Mouse (Mus musculus) lung, embryonic 15.5 days (tissue): ENCODE results near the gene Me3. TPM values are rescaled to one million over a fixed set of nuclear protein-coding genes. Genes with fewer than 3 reads are reported as not detected.

ENCODE experiments used
- ATAC-seq: fragments of 200-750 bp; cut with Nextera tagmentation; 2 replicates; pipeline ENCODE4 v1.8.0; 2017; ENCODE audit warnings: moderate number of reproducible peaks, borderline replicate concordance; ENCODE audit not compliant: low FRiP score, low TSS enrichment; ENCODE audit errors: extremely low read depth
- H3K27ac ChIP-seq: fragments of 300-500 bp; sonication (generic); 2 replicates; pipeline ENCODE4 v1.5.1; 2015; ENCODE audit warnings: moderate library complexity, mild to moderate bottlenecking, inconsistent platforms
- H3K27me3 ChIP-seq: fragments of 300-500 bp; sonication (generic); 2 replicates; pipeline ENCODE4 v1.6.1; 2015; ENCODE audit warnings: inconsistent platforms
- H3K36me3 ChIP-seq: fragments of 300-500 bp; sonication (generic); 2 replicates; pipeline ENCODE4 v1.6.1; 2015; ENCODE audit warnings: inconsistent platforms
- H3K4me1 ChIP-seq: fragments of 300-500 bp; sonication (generic); 2 replicates; pipeline ENCODE4 v1.6.1; 2015; ENCODE audit warnings: inconsistent platforms
- H3K4me2 ChIP-seq: fragments of 300-500 bp; sonication (generic); 2 replicates; pipeline ENCODE4 v1.6.1; 2015; ENCODE audit warnings: inconsistent platforms, mild to moderate bottlenecking, moderate library complexity
- H3K4me3 ChIP-seq: fragments of 300-500 bp; sonication (generic); 2 replicates; pipeline ENCODE4 v1.5.1; 2015; ENCODE audit warnings: mild to moderate bottlenecking, inconsistent platforms
- H3K9ac ChIP-seq: fragments of 300-500 bp; sonication (generic); 2 replicates; pipeline ENCODE4 v1.6.1; 2015; ENCODE audit warnings: inconsistent platforms
- H3K9me3 ChIP-seq: fragments of 300-500 bp; sonication (generic); 2 replicates; pipeline ENCODE4 v1.6.1; 2016; ENCODE audit warnings: inconsistent platforms
- WGBS: fragments of 180-500 bp; shearing (Covaris S2); methylation state at CpG from one replicate; pipeline ENCODE4 v1.1.7; 2015; 5-methylcytosine and 5-hydroxymethylcytosine counted together
- polyA plus RNA-seq: library from polyadenylated mRNA; unstranded; fragments of >200 nt; fragmentation: Nextera tagmentation; extraction: Ambion mirVana; gene quantifications from 2 replicates; pipeline ENCODE4 v1.2.1, GENCODE M21; 2015

The Me3 gene
- polyA plus RNA-seq, 1 experiment from 2014 or later: 1.9 TPM

- no peak overlapping the region for H3K4me2 ChIP-seq
- no peaks in the 10 kb centered on the region for H3K9me3 ChIP-seq
- no peak overlapping the region for H3K27ac ChIP-seq
- 52% methylated on average over 3 of the region's 3 CpGs for WGBS
- no peak overlapping the region for H3K4me3 ChIP-seq
- ATAC-seq: no peak
- no peaks in the 10 kb centered on the region for H3K27me3 ChIP-seq
- H3K9ac ChIP-seq: no peak overlapping the region
- no peaks in the 10 kb centered on the region for H3K4me1 ChIP-seq
- H3K36me3 ChIP-seq: no peaks in the 10 kb centered on the region
Measured at GRCm38 (mm10) chr7:89884551-89884950, 252.4 kb downstream of the Me3 start.

GRCm38 (mm10) chr7:89891412-89891811 lies 259.2 kb downstream of the Me3 start:
- ATAC-seq: no peak
- Histone ChIP-seq H3K36me3 (no peaks in the 10 kb centered on the region), H3K27ac (no peak overlapping the region), H3K9ac (no peak overlapping the region), H3K4me3 (no peak overlapping the region), H3K27me3 (no peaks in the 10 kb centered on the region), H3K4me2 (no peak overlapping the region), H3K9me3 (no peaks in the 10 kb centered on the region), H3K4me1 (no peaks in the 10 kb centered on the region)
- 85% methylated on average over 5 of the region's 5 CpGs for WGBS

GRCm38 (mm10) chr7:89891856-89892255 lies 259.7 kb downstream of the Me3 start:
- no peaks in the 10 kb centered on the region for H3K36me3 ChIP-seq
- H3K4me2 ChIP-seq: no peak overlapping the region
- H3K9ac ChIP-seq: no peak overlapping the region
- WGBS: 31% methylated on average over 4 of the region's 4 CpGs
- no peak for ATAC-seq
- no peaks in the 10 kb centered on the region for H3K27me3 ChIP-seq
- H3K4me3 ChIP-seq: no peak overlapping the region
- H3K4me1 ChIP-seq: no peaks in the 10 kb centered on the region
- no peak overlapping the region for H3K27ac ChIP-seq
- no peaks in the 10 kb centered on the region for H3K9me3 ChIP-seq

GRCm38 (mm10) chr7:89903007-89903406 lies 270.8 kb downstream of the Me3 start:
- 70% methylated on average over 8 of the region's 8 CpGs for WGBS
- ATAC-seq: peak; percentile 19; the same call in 1 of the 2 replicates
- H3K9me3 ChIP-seq: no peaks in the 10 kb centered on the region
- H3K4me1 ChIP-seq: no peaks in the 10 kb centered on the region
- H3K27me3 ChIP-seq: no peaks in the 10 kb centered on the region
- H3K36me3 ChIP-seq: no peaks in the 10 kb centered on the region
- no peak overlapping the region for H3K4me3 ChIP-seq
- H3K9ac ChIP-seq: no peak overlapping the region
- peak overlapping the region; percentile 47 for H3K4me2 ChIP-seq
- H3K27ac ChIP-seq: no peak overlapping the region

- Histone ChIP-seq H3K4me1 (no peaks in the 10 kb centered on the region), H3K9ac (no peak within 1 kb of the TSS), H3K27me3 (no peaks in the 10 kb centered on the region), H3K4me2 (peak within 1 kb of the TSS; percentile 47), H3K9me3 (no peaks in the 10 kb centered on the region), H3K27ac (no peak within 1 kb of the TSS), H3K36me3 (no peaks in the 10 kb centered on the region), H3K4me3 (no peak within 1 kb of the TSS)
- ATAC-seq: peak; percentile 59; the same call in 1 of the 2 replicates
- WGBS: 27% methylated on average over 22 of the region's 22 CpGs
Measured at GRCm38 (mm10) chr7:89903442-89904343, 271.5 kb downstream of the Me3 start, which contains the start of gene Ccdc81. Ccdc81 (minus strand) TSS chr7:89903629.

Other genes starting within 250 kb of the Me3 start
- gene Tmem135, start 228.2 kb upstream of the Me3 start, polyA plus RNA-seq: 20.0 and 23.2 TPM in 2 replicates
- gene Fzd4, start 228.0 kb upstream of the Me3 start, polyA plus RNA-seq: 11.6 and 13.1 TPM in 2 replicates
- 42.4 and 46.3 TPM in 2 replicates for gene Prss23, start 105.2 kb upstream of the Me3 start, polyA plus RNA-seq